Mouse (Mus musculus) right cerebral cortex, postnatal 25 days (tissue): ENCODE data around the gene Gm15107.
"Not testable (repeated sequence)": the region's sequence is repeated elsewhere in the genome, so short reads cannot be mapped to it uniquely, and the experiment has no call there.

Source experiments
- DNase-seq: peaks from one replicate; pipeline ENCODE4 v3.0.0; 2022

Gene Gm15107

GRCm38 (mm10) chrX:148180424-148180823 lies at the start of gene Gm15107:
Gene Gm15107, plus strand, starts transcription at chrX:148180724.
- not testable (repeated sequence) for DNase-seq
